Mouse (Mus musculus): ENCODE measurements around the gene Zgpat. TPM values are rescaled to one million over a fixed set of nuclear protein-coding genes. Genes with fewer than 3 reads are reported as not detected.

Gene Zgpat
- polyA plus RNA-seq (2011; ENCODE audit: insufficient read depth, insufficient read length, low replicate concordance, missing spikeins): 10.8 and 30.8 TPM in 2 replicates

GRCm38 (mm10) chr2:181364860-181365596 lies at the start of gene Zgpat, which contains the start of gene Arfrp1:
Zgpat (plus strand) TSS chr2:181364928.
Arfrp1 (minus strand) TSS chr2:181365404.
- TF ChIP-seq POLR2A (IDR thresholded peaks at IDR 0.05; ENCODE audit: borderline replicate concordance, control insufficient read depth, low read depth, low read length) (peak; percentile 65; the same call in 1 of the 2 replicates), CTCF (IDR thresholded peaks at IDR 0.05; ENCODE audit: control insufficient read depth, insufficient read depth, low read length) (no peak)
- under 1% methylated on average over 71 of the region's 71 CpGs for WGBS

GRCm38 (mm10) chr2:181319248-181320102 lies 45.3 kb upstream of the Zgpat start, which contains the start of gene Rtel1:
Rtel1 (plus strand) TSS chr2:181319739.
- Histone ChIP-seq H3K4me3 (replicated peaks; ENCODE audit: control insufficient read depth, low read depth, low read length) (peak within 1 kb of the TSS; percentile 90), H3K4me1 (ENCODE audit: control insufficient read depth, insufficient read depth, low read length) (no peaks in the 10 kb centered on the region; the same call in 1 of the 2 replicates), H3K27ac (ENCODE audit: control insufficient read depth, insufficient read depth, low read depth, low read length, poor library complexity) (peak within 1 kb of the TSS; percentile 83)
- 4% methylated on average over 40 of the region's 40 CpGs for WGBS
- peak; percentile 43; the same call in 1 of the 2 replicates for TF ChIP-seq POLR2A (IDR thresholded peaks at IDR 0.05; ENCODE audit: borderline replicate concordance, control insufficient read depth, low read depth, low read length)
- TF ChIP-seq CTCF (IDR thresholded peaks at IDR 0.05; ENCODE audit: control insufficient read depth, insufficient read depth, low read length): no peak

More at GRCm38 (mm10) chr2:181364860-181365596, at the start of gene Zgpat, which contains the start of gene Arfrp1:
- H3K4me3 ChIP-seq (replicated peaks; ENCODE audit: control insufficient read depth, low read depth, low read length): peak within 1 kb of the TSS; percentile 90
- H3K27ac ChIP-seq (ENCODE audit: control insufficient read depth, insufficient read depth, low read depth, low read length, poor library complexity): peak within 1 kb of the TSS; percentile 89
- no peaks in the 10 kb centered on the region; the same call in 1 of the 2 replicates for H3K4me1 ChIP-seq (ENCODE audit: control insufficient read depth, insufficient read depth, low read length)

GRCm38 (mm10) chr2:181320103-181320499 lies 44.6 kb upstream of the Zgpat start:
- no peak for TF ChIP-seq POLR2A (IDR thresholded peaks at IDR 0.05; ENCODE audit: borderline replicate concordance, control insufficient read depth, low read depth, low read length)
- TF ChIP-seq CTCF (IDR thresholded peaks at IDR 0.05; ENCODE audit: control insufficient read depth, insufficient read depth, low read length): no peak
- Histone ChIP-seq H3K27ac (ENCODE audit: control insufficient read depth, insufficient read depth, low read depth, low read length, poor library complexity) (no peak overlapping the region), H3K4me3 (replicated peaks; ENCODE audit: control insufficient read depth, low read depth, low read length) (peak overlapping the region; percentile 90), H3K4me1 (ENCODE audit: control insufficient read depth, insufficient read depth, low read length) (no peaks in the 10 kb centered on the region; the same call in 1 of the 2 replicates)
- 10% methylated on average over 7 of the region's 7 CpGs for WGBS

- TF ChIP-seq CTCF (IDR thresholded peaks at IDR 0.05; ENCODE audit: control insufficient read depth, insufficient read depth, low read length) (no peak), POLR2A (IDR thresholded peaks at IDR 0.05; ENCODE audit: borderline replicate concordance, control insufficient read depth, low read depth, low read length) (no peak)
- WGBS: 88% methylated on average over 5 of the region's 5 CpGs
- no peak overlapping the region for H3K27ac ChIP-seq (ENCODE audit: control insufficient read depth, insufficient read depth, low read depth, low read length, poor library complexity)
- H3K4me3 ChIP-seq (replicated peaks; ENCODE audit: control insufficient read depth, low read depth, low read length): no peak overlapping the region
- H3K4me1 ChIP-seq (ENCODE audit: control insufficient read depth, insufficient read depth, low read length): no peaks in the 10 kb centered on the region; the same call in 1 of the 2 replicates
These were observed 42.6 kb upstream of the Zgpat start for GRCm38 (mm10) chr2:181322136-181322535.

- WGBS: 88% methylated on average over 2 of the region's 2 CpGs
- TF ChIP-seq POLR2A (IDR thresholded peaks at IDR 0.05; ENCODE audit: borderline replicate concordance, control insufficient read depth, low read depth, low read length) (no peak), CTCF (IDR thresholded peaks at IDR 0.05; ENCODE audit: control insufficient read depth, insufficient read depth, low read length) (no peak)
- Histone ChIP-seq H3K4me1 (ENCODE audit: control insufficient read depth, insufficient read depth, low read length) (no peaks in the 10 kb centered on the region), H3K4me3 (replicated peaks; ENCODE audit: control insufficient read depth, low read depth, low read length) (no peak overlapping the region), H3K27ac (ENCODE audit: control insufficient read depth, insufficient read depth, low read depth, low read length, poor library complexity) (no peak overlapping the region)
These were observed 38.6 kb upstream of the Zgpat start for GRCm38 (mm10) chr2:181326098-181326497.

GRCm38 (mm10) chr2:181332542-181332941 lies 32.2 kb upstream of the Zgpat start:
- no peak for TF ChIP-seq CTCF (IDR thresholded peaks at IDR 0.05; ENCODE audit: control insufficient read depth, insufficient read depth, low read length)
- TF ChIP-seq POLR2A (IDR thresholded peaks at IDR 0.05; ENCODE audit: borderline replicate concordance, control insufficient read depth, low read depth, low read length): no peak
- Histone ChIP-seq H3K4me1 (ENCODE audit: control insufficient read depth, insufficient read depth, low read length) (no peaks in the 10 kb centered on the region), H3K4me3 (replicated peaks; ENCODE audit: control insufficient read depth, low read depth, low read length) (no peak overlapping the region), H3K27ac (ENCODE audit: control insufficient read depth, insufficient read depth, low read depth, low read length, poor library complexity) (no peak overlapping the region)

GRCm38 (mm10) chr2:181334023-181334422 lies 30.7 kb upstream of the Zgpat start:
- Histone ChIP-seq H3K27ac (ENCODE audit: control insufficient read depth, insufficient read depth, low read depth, low read length, poor library complexity) (no peak overlapping the region), H3K4me1 (ENCODE audit: control insufficient read depth, insufficient read depth, low read length) (no peaks in the 10 kb centered on the region), H3K4me3 (replicated peaks; ENCODE audit: control insufficient read depth, low read depth, low read length) (no peak overlapping the region)
- WGBS: 52% methylated on average over 3 of the region's 3 CpGs
- TF ChIP-seq CTCF (IDR thresholded peaks at IDR 0.05; ENCODE audit: control insufficient read depth, insufficient read depth, low read length) (peak; percentile 27; the same call in 1 of the 2 replicates), POLR2A (IDR thresholded peaks at IDR 0.05; ENCODE audit: borderline replicate concordance, control insufficient read depth, low read depth, low read length) (no peak)

- Histone ChIP-seq H3K4me3 (replicated peaks; ENCODE audit: control insufficient read depth, low read depth, low read length) (no peak overlapping the region), H3K4me1 (ENCODE audit: control insufficient read depth, insufficient read depth, low read length) (no peaks in the 10 kb centered on the region; the same call in 1 of the 2 replicates), H3K27ac (ENCODE audit: control insufficient read depth, insufficient read depth, low read depth, low read length, poor library complexity) (no peak overlapping the region)
- TF ChIP-seq POLR2A (IDR thresholded peaks at IDR 0.05; ENCODE audit: borderline replicate concordance, control insufficient read depth, low read depth, low read length) (no peak), CTCF (IDR thresholded peaks at IDR 0.05; ENCODE audit: control insufficient read depth, insufficient read depth, low read length) (no peak)
- WGBS: 84% methylated on average over 4 of the region's 4 CpGs
These were observed 24.3 kb upstream of the Zgpat start for GRCm38 (mm10) chr2:181340426-181340825.

All from bone marrow, adult 2 months (tissue).